Mouse (Mus musculus) heart, adult 2 months (tissue): ENCODE measurements at regions not wholly inside any gene's neighbourhood (a gene's known extent, or its start where the extent isn't known, plus 50 kb on each side); places are given as distances from the start of the nearest gene placed in this dataset.
A peak's percentile ranks its signal among the peaks of the same experiment; 100 is the strongest.

Experiments
- DNase-seq, 2 experiments: peaks; one replicate each; pipeline ENCODE4 v3.0.0; 2021
- H3K27ac ChIP-seq: fragments of 200-600 bp; 2 replicates; pipeline ENCODE4 v1.8.1; 2022
- H3K27me3 ChIP-seq: fragments of 200-500 bp; 2 replicates; pipeline ENCODE4 v1.6.1; 2012; ENCODE audit warnings: mild to moderate bottlenecking, low read length, inconsistent platforms, mixed read lengths; ENCODE audit not compliant: control insufficient read depth, insufficient read depth
- H3K36me3 ChIP-seq: fragments of 200-500 bp; 2 replicates; pipeline ENCODE4 v1.6.1; 2012; ENCODE audit warnings: low read length, inconsistent platforms; ENCODE audit not compliant: control insufficient read depth, insufficient read depth
- H3K4me1 ChIP-seq: fragments of 200-500 bp; 2 replicates; pipeline ENCODE4 v1.6.1; 2011; ENCODE audit warnings: low read length; ENCODE audit not compliant: control insufficient read depth, insufficient read depth
- H3K4me3 ChIP-seq: fragments of 200-600 bp; 2 replicates; pipeline ENCODE4 v1.8.1; 2022
- H3K79me2 ChIP-seq: fragments of 200-500 bp; replicated peaks from 2 replicates; pipeline ENCODE4 v1.6.1; 2012; ENCODE audit warnings: mild to moderate bottlenecking, inconsistent platforms, low read length, moderate library complexity, mixed read lengths; ENCODE audit not compliant: control insufficient read depth, insufficient read depth
- H3K9ac ChIP-seq: fragments of 200-500 bp; 2 replicates; pipeline ENCODE4 v1.6.1; 2012; ENCODE audit warnings: low read depth, mild to moderate bottlenecking, control low read depth, inconsistent platforms, low read length, mixed read lengths
- CTCF ChIP-seq: fragments of 200-600 bp; IDR thresholded peaks from 2 replicates; pipeline ENCODE4 v1.8.1; 2022; ENCODE audit warnings: antibody characterized with exemption, mild to moderate bottlenecking, moderate library complexity
- EP300 ChIP-seq: fragments of 200-500 bp; IDR thresholded peaks from 2 replicates; pipeline ENCODE4 v1.6.1; 2011; ENCODE audit warnings: low read depth, low read length, control low read depth; ENCODE audit not compliant: insufficient read depth
- POLR2A ChIP-seq: fragments of 200-500 bp; IDR thresholded peaks from 2 replicates; pipeline ENCODE4 v1.6.1; 2011; ENCODE audit warnings: mild to moderate bottlenecking, low read depth, low read length, control low read depth; ENCODE audit not compliant: insufficient read depth
- WGBS: fragments of 180-500 bp; shearing (Covaris S2); methylation state at CpG from one replicate; pipeline ENCODE4 v1.1.7; 2018; 5-methylcytosine and 5-hydroxymethylcytosine counted together
- intact Hi-C: fragments of 180-260 bp; cut with DNase I; formaldehyde crosslinking; loops from one replicate; pipeline ENCODE4 v1.15.1; 2025

- H3K27ac ChIP-seq: no peak overlapping the region
These were observed 56.0 kb downstream of the Foxf2 start for GRCm38 (mm10) chr13:31681571-31681970.

GRCm38 (mm10) chr13:31683311-31683710 is 57.7 kb downstream of the Foxf2 start:
- Histone ChIP-seq H3K36me3 (no peaks in the 10 kb centered on the region), H3K9ac (no peak overlapping the region), H3K79me2 (no peaks in the 10 kb centered on the region), H3K4me3 (no peak overlapping the region), H3K4me1 (no peaks in the 10 kb centered on the region), H3K27me3 (0 out of 2 replicates have a peak, but pooled peaks cover 1% of the 10 kb centered on the region), H3K27ac (no peak overlapping the region)
- WGBS: 46% methylated on average over 5 of the region's 5 CpGs
- TF ChIP-seq EP300 (no peak), CTCF (no peak), POLR2A (no peak)
- DNase-seq: no peak
- intact Hi-C loops: no loop called here

More at GRCm38 (mm10) chr13:31681571-31681970, 56.0 kb downstream of the Foxf2 start:
- DNase-seq: no peak
- intact Hi-C loops: no loop called here
- Histone ChIP-seq H3K36me3 (no peaks in the 10 kb centered on the region), H3K4me1 (no peaks in the 10 kb centered on the region), H3K79me2 (no peaks in the 10 kb centered on the region), H3K27me3 (0 out of 2 replicates have a peak, but pooled peaks cover 1% of the 10 kb centered on the region), H3K9ac (no peak overlapping the region), H3K4me3 (no peak overlapping the region)
- TF ChIP-seq CTCF (no peak), EP300 (no peak), POLR2A (no peak)
- WGBS: 72% methylated on average over 4 of the region's 4 CpGs

- intact Hi-C loops: no loop called here
- H3K27ac ChIP-seq: no peak overlapping the region
- TF ChIP-seq POLR2A: no peak
- H3K36me3 ChIP-seq: no peaks in the 10 kb centered on the region
- peak in 1 of 2 experiments; percentile 3 for DNase-seq
- H3K79me2 ChIP-seq: no peaks in the 10 kb centered on the region
- WGBS: 48% methylated on average over 3 of the region's 3 CpGs
- no peak overlapping the region for H3K9ac ChIP-seq
- no peaks in the 10 kb centered on the region for H3K27me3 ChIP-seq
- no peak overlapping the region for H3K4me3 ChIP-seq
- H3K4me1 ChIP-seq: no peaks in the 10 kb centered on the region
These were observed 62.9 kb downstream of the Foxf2 start for GRCm38 (mm10) chr13:31688531-31688930.

- TF ChIP-seq CTCF (peak; percentile 52), POLR2A (no peak)
- no peak for DNase-seq
- WGBS: 10% methylated on average over 1 of the region's 1 CpGs
These were observed 63.7 kb downstream of the Foxf2 start for GRCm38 (mm10) chr13:31689317-31689716.

GRCm38 (mm10) chr13:31695725-31696124 is 70.1 kb downstream of the Foxf2 start:
- WGBS: 50% methylated on average over 7 of the region's 7 CpGs
- intact Hi-C loops: no loop called here

More at GRCm38 (mm10) chr13:31689317-31689716, 63.7 kb downstream of the Foxf2 start:
- no peaks in the 10 kb centered on the region for H3K36me3 ChIP-seq
- intact Hi-C loops: no loop called here
- H3K4me3 ChIP-seq: no peak overlapping the region
- H3K9ac ChIP-seq: no peak overlapping the region
- H3K79me2 ChIP-seq: no peaks in the 10 kb centered on the region
- no peak overlapping the region for H3K27ac ChIP-seq
- H3K4me1 ChIP-seq: no peaks in the 10 kb centered on the region
- no peaks in the 10 kb centered on the region for H3K27me3 ChIP-seq

GRCm38 (mm10) chr13:31704199-31704598 is 78.6 kb downstream of the Foxf2 start:
- WGBS: 56% methylated on average over 1 of the region's 1 CpGs
- Histone ChIP-seq H3K4me1 (no peaks in the 10 kb centered on the region), H3K27ac (no peak overlapping the region), H3K79me2 (no peaks in the 10 kb centered on the region), H3K27me3 (no peaks in the 10 kb centered on the region), H3K4me3 (no peak overlapping the region), H3K9ac (no peak overlapping the region), H3K36me3 (no peaks in the 10 kb centered on the region)
- TF ChIP-seq POLR2A: no peak
- no peak for TF ChIP-seq CTCF
- TF ChIP-seq EP300: no peak
- no peak for DNase-seq
- intact Hi-C loops: no loop called here

More at GRCm38 (mm10) chr13:31695725-31696124, 70.1 kb downstream of the Foxf2 start:
- no peak overlapping the region for H3K27ac ChIP-seq
- no peak overlapping the region for H3K9ac ChIP-seq
- H3K4me1 ChIP-seq: no peaks in the 10 kb centered on the region
- DNase-seq: no peak
- H3K4me3 ChIP-seq: no peak overlapping the region
- H3K36me3 ChIP-seq: no peaks in the 10 kb centered on the region
- H3K79me2 ChIP-seq: no peaks in the 10 kb centered on the region
- no peak for TF ChIP-seq CTCF
- no peak for TF ChIP-seq POLR2A
- no peak for TF ChIP-seq EP300
- no peaks in the 10 kb centered on the region for H3K27me3 ChIP-seq
